Mouse (Mus musculus) spleen, embryonic (tissue): ENCODE measurements around the gene Ncoa1.
"Not testable (repeated sequence)": the region's sequence is repeated elsewhere in the genome, so short reads cannot be mapped to it uniquely, and the experiment has no call there.

ENCODE experiments used
- CTCF ChIA-PET: fragments of 350-600 bp; sonication (Branson Sonifier 250); formaldehyde crosslinking; loops from one replicate; lab custom pipeline; 2022; lab: Charles Lee

Gene Ncoa1

DNA sequence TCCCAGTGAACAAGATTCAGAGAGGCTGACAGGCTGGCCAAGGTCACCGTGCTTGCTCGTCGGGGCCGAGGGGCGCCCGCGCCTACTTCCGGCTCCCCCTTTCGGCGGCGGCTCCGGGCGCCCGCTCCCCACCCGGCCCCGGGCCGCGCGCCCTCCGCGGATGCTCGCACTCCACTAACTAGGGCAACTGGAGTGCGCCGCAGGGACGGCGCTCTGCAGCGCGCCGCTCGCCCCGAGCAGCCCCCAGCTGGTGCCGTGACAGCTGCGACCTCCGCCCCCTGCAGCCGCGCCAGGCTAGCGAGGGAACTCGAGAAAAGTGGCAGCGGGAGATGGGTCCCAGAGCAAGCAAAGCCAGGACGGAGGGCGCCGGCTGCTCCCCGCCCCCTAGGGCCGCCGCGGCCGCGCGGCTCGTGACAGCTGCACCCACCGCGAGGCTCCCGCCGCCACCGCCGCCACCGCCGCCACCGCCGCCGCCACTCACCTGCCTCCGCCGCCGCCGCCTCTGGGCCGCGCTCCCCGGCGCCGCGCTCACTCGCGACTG, 621 bp downstream of the Ncoa1 start:
- CTCF ChIA-PET, result no interaction called here

DNA sequence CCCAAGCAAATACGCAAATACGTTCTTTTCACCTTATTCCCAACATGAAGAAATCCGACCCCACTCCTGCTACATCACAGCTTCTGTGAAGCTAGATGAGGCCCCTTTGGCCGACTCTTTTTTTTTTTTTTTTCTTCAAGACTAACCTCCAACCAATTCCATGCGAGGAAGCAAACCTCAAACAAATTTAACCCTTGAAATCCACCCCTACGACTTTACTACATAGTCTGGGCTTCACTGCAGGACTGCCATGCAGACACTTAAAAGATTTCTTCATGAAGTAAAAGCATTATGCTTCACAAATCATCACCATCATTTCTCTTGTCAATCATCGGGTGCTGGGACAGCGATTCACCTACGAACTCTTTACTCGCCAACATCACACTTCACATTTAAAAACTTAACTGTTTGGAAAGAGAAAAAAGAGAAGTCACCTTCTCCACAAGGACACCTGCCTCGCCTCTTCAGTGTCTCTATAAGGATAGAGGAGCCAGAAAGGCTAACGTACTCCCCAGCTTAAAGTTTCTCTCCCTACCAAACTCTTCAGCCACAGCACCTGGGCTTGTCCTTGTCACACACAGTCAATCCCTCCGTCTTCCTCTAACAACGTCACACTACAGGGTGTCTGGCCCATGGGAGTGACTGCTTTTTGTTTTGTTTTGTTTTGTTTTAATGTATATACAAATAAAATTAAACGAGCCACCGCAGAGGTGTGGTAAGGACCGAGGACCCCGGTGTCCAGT, 1.6 kb downstream of the Ncoa1 start:
- CTCF ChIA-PET, result interaction anchor here (0.6 kb wide), 1 partner anchor 21 kb away, joined by 3 read pairs; no protein-coding TSS in a partner anchor

DNA sequence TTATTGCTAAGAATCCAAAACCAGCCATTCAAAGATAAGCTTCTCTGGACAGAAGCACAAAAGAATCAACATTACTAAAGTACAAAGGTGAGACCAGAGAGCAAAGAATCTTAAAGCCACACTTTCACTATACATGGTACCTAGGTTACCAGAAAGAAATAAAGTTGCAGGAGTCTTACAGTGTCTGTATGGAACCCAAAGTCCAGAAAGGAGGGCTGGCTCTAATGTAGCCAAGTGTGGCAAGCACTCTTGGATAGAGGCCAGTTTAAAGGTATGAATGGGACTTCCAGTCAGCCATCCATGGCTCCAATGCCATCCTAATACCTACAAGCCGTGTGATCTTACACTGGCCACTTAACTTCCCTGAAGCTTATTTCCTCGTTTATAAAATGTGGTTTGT, 7.9 kb downstream of the Ncoa1 start:
- CTCF ChIA-PET, result no interaction called here

DNA sequence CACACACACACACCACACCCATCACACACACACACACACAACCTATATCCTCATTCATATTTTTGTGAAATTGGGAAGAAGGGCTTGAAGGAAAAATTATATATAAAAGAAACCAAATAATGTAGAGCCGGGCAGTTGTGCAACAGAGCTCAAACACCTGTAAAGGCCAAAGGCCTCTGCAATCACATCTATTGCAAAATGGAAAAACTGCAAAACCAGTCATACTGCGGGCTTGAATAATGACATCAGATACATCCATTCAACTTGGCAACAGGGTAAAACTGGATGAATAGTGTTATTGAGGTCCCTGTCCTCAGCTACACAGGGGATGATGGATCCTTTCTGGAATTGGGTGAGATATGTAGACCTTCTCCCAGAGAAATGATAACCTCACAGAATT, 13.3 kb downstream of the Ncoa1 start:
- CTCF ChIA-PET, result no interaction called here

DNA sequence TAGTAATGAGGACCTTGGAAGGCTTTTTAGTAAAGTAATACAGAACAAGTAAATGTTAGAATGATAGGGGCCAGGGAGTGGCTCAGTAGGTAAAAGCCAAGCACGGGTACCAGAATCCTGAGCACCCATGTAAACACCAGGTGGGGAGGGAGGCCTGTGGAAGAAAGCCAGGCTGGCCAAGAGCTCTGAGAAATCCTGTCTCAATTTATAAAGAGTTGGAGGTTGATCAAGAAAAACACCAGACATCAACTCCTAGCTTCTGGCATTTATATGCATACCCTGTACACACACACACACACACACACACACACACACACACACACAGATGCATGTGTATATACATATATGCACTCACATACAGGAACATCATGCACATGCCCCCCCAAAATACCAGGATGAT, 14.6 kb downstream of the Ncoa1 start:
- CTCF ChIA-PET, result interaction anchor here (0.6 to 1.0 kb wide), 2 partner anchors 87 to 130 kb away, joined by 3 to 6 read pairs; partner anchors contain the start of genes Gm3625 and Itsn2

DNA sequence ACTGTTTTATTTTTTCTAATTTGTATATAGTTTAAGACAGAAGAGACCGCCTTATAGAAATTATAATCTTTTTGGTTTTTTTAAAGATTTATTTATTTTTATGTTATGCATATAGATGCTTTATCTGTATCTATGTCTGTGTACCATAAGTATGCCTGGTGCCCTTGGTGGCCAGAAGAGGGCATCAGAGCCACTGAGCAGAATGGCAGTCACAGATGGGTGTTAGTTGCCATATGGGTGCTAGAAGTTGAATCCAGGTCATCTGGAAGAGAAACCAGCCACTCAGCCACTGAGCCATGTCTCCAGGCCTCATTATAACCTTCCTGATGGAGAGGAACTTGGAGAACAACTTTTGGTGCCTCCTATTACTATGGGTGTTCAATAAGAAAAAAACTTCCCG, 16.0 kb downstream of the Ncoa1 start:
- CTCF ChIA-PET, result no interaction called here

DNA sequence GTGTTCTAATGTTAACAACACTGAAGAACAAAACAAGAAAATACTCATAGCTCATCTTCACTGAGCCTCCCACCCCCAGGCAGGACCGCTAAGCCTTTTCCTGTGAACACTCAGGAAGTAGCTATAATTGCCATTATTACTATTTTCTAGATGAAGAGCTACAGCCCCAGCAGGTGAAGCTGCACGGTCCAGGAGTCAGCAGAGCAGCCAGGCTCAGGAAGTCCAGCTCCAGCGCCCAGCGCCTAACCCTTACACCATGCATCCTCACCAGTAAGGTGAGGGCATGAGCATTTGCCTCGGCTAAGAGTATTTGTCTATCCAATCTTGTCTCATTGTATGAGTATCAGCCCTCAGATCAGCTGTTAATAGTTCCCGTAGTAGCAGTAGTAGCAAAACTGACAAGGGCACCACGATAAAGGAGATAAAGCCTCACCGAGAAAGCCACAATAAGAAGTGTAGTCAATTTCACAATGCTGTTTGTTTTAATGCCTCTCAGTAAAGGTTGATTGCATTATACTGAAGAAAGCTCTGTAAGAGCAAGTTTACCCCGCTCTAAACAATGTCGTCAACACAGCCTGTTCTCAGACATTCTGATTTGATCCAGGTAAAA, 21.9 kb downstream of the Ncoa1 start:
- CTCF ChIA-PET, result no interaction called here

DNA sequence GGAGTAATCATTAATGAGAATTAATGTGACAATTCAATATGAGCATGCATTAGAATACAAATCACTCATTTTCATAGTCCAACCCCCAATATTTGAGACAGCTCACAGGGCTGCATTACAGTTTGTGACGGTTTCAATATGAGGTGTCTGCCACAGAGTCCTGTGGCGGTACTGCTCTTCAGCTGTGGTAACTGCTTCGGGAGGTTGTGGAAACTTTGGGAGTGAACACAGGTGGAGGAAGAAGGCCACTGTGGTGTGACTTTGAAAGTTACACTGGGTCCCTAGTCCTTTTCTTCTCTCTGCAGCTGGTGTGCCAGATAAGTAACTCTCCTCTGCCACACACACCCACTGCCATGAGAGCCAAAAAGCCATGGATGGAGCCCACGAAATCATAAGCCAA, 22.7 kb downstream of the Ncoa1 start:
- CTCF ChIA-PET, result interaction anchor here (0.5 kb wide), 1 partner anchor 21 kb away, joined by 3 read pairs; no protein-coding TSS in a partner anchor

DNA sequence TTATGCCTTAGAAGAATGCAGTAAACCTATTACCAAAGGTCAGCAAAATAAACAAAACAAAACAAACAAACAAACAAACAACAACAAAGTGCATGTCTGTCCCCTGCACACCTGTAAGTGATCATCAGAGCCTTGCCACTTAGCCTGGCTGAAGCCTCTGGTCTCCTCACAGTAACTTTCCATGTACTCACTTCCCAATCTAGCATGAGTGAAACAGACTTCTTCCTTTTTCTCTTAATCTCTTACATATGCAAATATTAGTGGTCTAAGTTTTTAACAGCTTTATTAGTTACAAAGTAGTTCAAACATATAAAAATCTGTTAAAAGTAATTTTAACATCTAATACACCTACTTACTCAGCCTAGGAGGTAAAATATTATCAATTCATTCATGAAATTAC, 24.7 kb downstream of the Ncoa1 start:
- CTCF ChIA-PET, result no interaction called here

DNA sequence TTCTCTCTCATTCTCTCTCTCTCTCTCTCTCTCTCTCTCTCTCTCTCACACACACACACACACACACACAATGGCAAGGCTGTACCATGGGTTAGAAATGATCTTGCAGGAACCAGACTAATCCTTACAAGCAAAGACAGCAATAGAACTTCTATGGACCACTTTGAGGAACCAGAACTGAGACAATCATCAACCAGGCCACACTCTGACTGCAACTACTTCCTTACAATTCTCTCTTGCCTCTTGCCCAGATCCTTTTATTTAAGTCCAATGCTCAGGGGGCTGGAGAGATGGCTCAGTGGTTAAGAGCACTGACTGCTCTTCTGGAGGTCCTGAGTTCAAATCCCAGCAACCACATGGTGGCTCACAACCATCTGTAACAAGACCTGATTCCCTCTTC, 26.5 kb downstream of the Ncoa1 start:
- CTCF ChIA-PET, result not testable (repeated sequence)

DNA sequence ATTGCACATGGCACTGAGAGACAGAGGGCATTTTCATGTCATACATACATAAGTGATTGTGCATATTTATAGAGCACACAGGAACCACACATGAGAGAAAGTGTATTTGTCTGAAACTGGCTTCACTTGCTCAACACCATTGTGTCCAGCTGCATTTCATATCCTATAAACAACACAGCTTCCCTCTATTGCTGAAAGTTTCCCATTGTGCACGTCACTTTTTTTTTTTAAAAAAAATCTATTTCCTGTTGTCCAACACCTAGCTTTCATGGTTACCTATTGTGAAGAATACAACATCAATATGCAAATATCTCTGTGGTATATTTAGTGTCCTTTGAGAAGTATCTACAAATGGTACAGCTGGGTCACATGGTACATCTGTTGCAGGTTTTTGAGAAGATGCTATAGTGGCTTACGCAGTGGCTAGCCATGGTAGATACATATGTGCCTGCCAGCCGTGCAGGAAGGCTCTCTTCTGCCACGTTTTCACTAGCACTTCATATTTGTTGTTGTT, 28.8 kb downstream of the Ncoa1 start:
- CTCF ChIA-PET, result no interaction called here

DNA sequence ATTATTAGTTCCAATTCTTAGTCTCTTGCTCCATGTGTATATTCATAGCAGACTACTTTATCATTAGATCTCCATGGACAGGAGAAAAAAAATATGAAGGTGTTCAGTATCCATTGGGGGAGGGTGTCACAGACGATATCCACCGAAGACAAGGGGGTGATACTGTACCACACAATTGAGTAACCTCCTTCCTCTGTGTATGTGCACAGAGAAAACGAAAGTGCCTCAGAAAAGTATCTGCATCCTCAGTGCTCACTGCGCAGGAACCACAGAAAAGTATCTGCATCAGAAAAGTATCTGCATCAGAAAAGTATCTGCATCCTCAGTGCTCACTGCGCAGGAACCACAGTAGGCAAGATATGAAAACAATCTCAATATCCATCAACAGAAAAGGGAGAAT, 32.0 kb downstream of the Ncoa1 start:
- CTCF ChIA-PET, result no interaction called here

DNA sequence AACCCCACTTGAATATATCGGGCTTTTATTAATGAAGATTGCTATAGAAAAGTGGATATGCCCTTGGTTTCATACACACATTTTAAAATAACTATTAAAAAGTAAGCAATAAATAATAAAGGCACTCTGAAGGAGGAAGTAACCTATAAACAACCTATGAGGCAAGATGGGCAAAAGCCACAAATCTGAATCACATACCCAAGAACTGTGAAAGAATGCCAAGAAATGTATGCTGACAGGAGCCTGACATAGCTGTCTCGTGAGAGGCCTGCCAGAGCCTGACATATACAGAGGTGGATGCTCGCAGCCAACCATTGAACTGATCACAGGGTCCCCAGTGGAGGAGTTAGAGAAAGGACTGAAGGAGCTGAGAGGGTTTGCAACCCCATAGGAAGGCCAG, 35.5 kb downstream of the Ncoa1 start:
- CTCF ChIA-PET, result no interaction called here

DNA sequence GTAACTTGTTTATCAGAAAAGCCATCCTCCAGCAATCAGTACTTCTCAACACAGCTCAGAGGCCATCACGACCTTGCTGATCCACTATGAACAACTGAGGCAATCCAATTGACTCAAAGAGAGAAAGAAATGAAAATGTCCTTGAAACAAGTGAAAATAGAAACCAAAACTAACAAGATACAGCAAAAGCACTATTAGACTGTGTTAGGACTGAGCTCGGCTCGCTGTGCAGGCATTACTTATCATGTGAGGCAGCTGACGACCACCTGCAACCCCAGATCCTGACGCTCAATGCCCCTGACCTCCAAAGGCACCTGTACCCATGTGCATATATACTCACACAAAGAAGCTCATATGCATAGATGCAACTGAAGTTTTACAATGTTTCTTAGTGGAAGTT, 40.8 kb downstream of the Ncoa1 start:
- CTCF ChIA-PET, result interaction anchor here (0.6 kb wide), 1 partner anchor 1016 kb away, joined by 3 read pairs; no protein-coding TSS in a partner anchor

DNA sequence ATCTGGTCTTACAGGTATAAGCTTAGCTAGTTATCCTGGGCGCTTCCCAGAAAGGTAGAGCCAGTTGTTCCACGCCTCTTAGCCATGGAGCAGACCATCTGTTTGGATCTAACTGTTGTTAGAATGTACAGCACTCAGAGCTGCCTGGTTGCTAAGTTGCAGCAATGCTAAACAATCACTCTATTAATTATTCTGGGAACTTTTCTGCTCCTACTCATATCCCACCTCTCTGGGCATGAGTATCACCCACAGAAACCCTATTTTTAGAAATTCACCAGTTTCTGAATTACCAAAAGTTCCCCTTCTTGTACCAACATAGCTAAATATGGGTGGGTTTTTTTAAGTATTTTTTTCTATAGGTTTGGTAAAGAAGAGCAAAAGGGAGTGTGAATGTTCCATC, 43.4 kb downstream of the Ncoa1 start:
- CTCF ChIA-PET, result no interaction called here

DNA sequence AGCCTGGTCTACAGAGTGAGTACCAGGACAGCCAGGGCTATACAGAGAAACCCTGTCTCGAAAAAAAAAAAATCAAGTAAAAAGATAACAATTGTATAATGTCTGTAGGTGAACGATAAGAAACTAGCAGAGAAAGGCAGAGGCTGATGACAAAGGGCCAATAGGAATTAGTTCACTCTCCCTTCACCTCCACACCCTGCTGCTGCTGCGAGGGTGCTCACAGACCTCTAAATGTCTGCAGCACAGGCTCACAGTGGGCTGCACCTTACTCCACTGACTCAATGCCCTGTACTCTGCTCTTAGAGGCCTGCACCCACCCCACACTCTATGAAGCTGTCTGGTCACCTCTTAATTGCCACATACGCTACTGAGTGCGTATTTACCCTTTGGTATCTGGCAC, 45.0 kb downstream of the Ncoa1 start:
- CTCF ChIA-PET, result no interaction called here

DNA sequence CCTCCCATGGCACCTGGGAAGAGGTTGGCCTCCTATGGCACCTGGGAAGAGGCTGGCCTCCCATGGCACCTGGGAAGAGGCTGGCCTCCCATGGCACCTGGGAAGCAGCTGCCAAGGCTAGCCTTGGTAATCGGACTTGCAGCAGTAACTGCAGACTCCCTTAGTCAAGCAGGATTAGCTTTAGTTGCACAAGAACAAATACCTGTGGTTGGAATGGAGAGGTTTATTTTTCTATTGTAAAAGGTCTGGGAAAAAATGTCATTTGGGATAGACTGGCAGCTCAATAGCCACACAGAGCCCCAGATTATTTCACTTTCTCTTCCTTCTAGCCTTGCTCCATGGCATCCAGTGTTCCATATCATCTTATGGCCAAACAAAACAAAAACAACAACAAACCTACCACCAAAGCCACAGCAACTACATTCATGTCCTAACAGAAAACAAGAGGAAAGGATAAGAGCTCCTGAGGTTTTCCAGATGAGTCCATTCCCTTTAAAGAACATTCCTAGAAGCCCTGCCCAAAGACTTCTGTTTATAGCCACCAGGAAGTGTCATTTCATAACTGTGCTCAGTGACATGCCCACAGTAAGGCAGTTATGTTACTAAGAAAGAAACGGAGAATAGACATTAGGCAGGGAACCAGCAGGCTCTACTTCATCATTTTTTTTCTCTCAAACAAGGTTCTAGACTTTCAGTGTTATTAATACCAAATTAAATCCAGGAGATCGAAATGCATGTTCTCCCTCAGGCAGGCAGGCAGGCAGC, 46.7 kb downstream of the Ncoa1 start:
- CTCF ChIA-PET, result no interaction called here

DNA sequence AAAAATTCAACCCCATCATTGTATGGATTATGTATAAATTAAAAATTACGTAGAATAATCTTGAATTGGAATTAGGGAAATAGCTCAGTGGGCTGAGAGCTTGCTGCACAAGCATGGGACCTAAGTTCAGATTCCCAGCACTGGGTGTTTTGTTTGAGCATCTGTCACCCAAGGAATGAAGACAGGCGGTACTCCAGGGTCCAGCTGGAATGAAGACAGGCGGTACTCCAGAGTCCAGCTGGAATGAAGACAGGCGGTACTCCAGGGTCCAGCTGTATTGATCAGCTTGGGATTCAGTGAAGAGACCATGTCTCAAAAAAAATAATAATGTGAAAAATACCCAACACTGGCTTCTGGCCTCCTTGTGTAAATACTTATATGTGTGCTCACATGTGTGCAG, 58.2 kb downstream of the Ncoa1 start:
- CTCF ChIA-PET, result no interaction called here

DNA sequence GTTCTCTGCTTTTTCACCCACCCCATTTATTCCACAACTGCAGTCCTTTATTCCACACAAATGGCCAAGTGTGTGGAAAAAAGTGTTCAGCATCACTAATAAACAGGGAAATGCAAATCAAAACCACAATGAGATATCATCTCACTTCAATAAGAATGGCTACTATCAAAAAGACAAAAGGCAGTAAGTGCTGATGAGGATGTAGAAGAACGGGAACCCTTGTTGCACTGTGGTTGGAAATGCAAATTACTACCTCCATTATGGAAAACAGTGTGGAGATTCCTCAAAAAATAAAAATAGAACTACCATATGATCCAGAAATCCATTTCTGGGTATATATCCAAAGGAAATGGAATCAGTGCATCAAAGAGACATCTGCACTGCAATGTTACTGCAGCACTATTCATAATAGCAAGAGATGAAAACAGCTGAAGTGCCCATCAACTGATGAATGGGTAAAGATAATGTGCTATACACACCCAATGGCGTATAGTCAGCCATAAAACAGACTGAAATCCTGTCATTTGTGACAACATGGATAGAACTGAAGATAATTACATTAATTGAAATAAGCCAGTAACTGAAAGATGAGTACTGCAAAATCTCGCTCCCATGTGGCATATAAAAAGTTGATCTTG, 59.2 kb downstream of the Ncoa1 start:
- CTCF ChIA-PET, result no interaction called here

DNA sequence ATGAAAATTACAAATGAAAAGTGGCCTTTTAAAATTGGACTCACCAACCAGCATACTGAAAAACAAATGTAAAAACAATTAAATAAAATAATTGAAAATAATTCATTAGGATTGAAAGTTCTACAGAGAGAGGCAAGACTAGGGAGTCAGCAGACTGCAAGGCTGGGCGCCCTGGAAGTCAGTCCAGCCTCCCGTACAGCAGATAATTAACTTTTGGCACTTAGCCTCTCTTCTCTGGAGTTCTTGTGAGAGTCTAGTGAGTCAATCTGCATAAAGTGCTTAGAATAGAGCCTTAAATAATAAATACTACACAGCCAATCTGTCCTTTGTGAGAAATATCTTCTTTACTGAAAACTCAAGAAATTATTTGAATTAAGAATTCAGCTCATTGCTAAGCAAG, 69.9 kb downstream of the Ncoa1 start:
- CTCF ChIA-PET, result no interaction called here

DNA sequence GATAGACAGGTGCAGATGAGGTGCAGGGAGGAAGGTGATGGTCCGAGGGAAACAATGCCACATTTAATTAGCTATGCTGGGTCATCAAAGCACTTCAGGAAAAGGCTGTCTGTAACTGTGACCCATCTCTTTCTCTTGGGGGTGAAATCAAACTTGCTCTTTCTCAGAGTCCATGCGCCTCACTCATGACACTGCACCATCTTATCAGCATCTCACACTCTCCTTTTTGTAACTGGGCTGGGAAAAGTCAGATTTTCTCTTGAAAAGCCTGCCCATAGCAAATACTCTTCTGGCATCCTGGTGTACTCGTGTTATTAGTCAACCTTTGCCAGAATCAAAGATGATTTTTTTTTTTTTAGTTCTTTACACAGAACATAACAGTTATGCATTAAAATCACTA, 70.8 kb downstream of the Ncoa1 start:
- CTCF ChIA-PET, result no interaction called here

DNA sequence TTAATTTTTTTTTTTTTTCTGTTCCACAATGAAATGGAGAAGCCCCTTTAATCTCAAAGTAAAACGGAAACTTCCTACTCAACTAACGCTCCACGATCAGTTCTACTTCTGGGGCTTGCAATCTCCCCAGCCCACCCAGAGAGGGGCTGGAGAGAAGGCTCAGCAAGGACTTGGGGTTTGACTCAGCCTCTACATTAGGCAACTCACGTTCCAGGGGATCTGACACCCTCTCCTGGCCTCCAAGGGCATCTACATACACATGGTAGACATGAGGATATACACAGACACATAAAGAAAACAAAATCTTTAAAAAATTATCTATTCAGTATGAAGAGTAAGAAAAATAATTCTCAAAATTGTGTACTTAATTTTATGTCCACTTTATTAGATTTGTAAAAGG, 73.8 kb downstream of the Ncoa1 start:
- CTCF ChIA-PET, result interaction anchor here (0.7 kb wide), 1 partner anchor 136 kb away, joined by 5 read pairs; no protein-coding TSS in a partner anchor
